Mouse (Mus musculus) midbrain, postnatal 0 days (tissue): ENCODE measurements at regions not wholly inside any gene's neighbourhood (a gene's known extent, or its start where the extent isn't known, plus 50 kb on each side); places are given as distances from the start of the nearest gene placed in this dataset.

ENCODE experiments used
- ATAC-seq: fragments of 200-750 bp; cut with Nextera tagmentation; 2 replicates; pipeline ENCODE4 v1.8.0; 2017; ENCODE audit warnings: moderate number of reproducible peaks, mild to moderate bottlenecking, moderate TSS enrichment, moderate library complexity; ENCODE audit not compliant: low FRiP score
- DNase-seq: peaks from one replicate; pipeline ENCODE4 v3.0.0-alpha.2; 2015; ENCODE audit warnings: low spot score
- H3K27ac ChIP-seq: fragments of 300-500 bp; sonication (generic); 2 replicates; pipeline ENCODE4 v1.5.1; 2014; ENCODE audit warnings: low read depth, mild to moderate bottlenecking, low read length, mixed read lengths
- H3K27me3 ChIP-seq: fragments of 300-500 bp; sonication (generic); 2 replicates; pipeline ENCODE4 v1.6.1; 2014; ENCODE audit warnings: low read length, control low read depth, mixed read lengths; ENCODE audit not compliant: insufficient read depth
- H3K36me3 ChIP-seq: fragments of 300-500 bp; sonication (generic); 2 replicates; pipeline ENCODE4 v1.6.1; 2014; ENCODE audit warnings: low read length, control low read depth, mixed read lengths; ENCODE audit not compliant: insufficient read depth
- H3K4me1 ChIP-seq: fragments of 300-500 bp; sonication (generic); 2 replicates; pipeline ENCODE4 v1.6.1; 2014; ENCODE audit warnings: mild to moderate bottlenecking, control low read depth, antibody characterized with exemption, low read length, mixed read lengths; ENCODE audit not compliant: insufficient read depth
- H3K4me2 ChIP-seq: fragments of 300-500 bp; sonication (generic); 2 replicates; pipeline ENCODE4 v1.6.1; 2014; ENCODE audit warnings: low read depth, mild to moderate bottlenecking, low read length, mixed read lengths; ENCODE audit not compliant: poor library complexity, severe bottlenecking
- H3K4me3 ChIP-seq: fragments of 300-500 bp; sonication (generic); 2 replicates; pipeline ENCODE4 v1.5.1; 2014; ENCODE audit warnings: low read depth, mild to moderate bottlenecking, low read length, moderate library complexity
- H3K9ac ChIP-seq: fragments of 300-500 bp; sonication (generic); replicated peaks from 2 replicates; pipeline ENCODE4 v1.6.1; 2014; ENCODE audit warnings: mild to moderate bottlenecking, low read length, moderate library complexity, mixed read lengths; ENCODE audit not compliant: poor library complexity, severe bottlenecking
- H3K9me3 ChIP-seq: fragments of 300-500 bp; sonication (generic); 2 replicates; pipeline ENCODE4 v1.6.1; 2016; ENCODE audit warnings: low read length, control low read depth
- CTCF ChIP-seq: IDR thresholded peaks from 2 replicates; pipeline ENCODE4 v1.5.1; 2016; ENCODE audit warnings: antibody characterized with exemption, mild to moderate bottlenecking
- WGBS: fragments of 180-500 bp; shearing (Covaris S2); extraction: QIAGEN DNeasy Blood & Tissue Kit; methylation state at CpG from one replicate; pipeline ENCODE4 v1.1.7; 2014; 5-methylcytosine and 5-hydroxymethylcytosine counted together

- ATAC-seq: no peak
- no peak overlapping the region for H3K9ac ChIP-seq
- H3K4me1 ChIP-seq: no peaks in the 10 kb centered on the region
- no peak overlapping the region for H3K4me2 ChIP-seq
- 79% methylated on average over 7 of the region's 7 CpGs for WGBS
- no peak for TF ChIP-seq CTCF
- H3K27me3 ChIP-seq: no peaks in the 10 kb centered on the region
- no peaks in the 10 kb centered on the region for H3K9me3 ChIP-seq
- no peak overlapping the region for H3K4me3 ChIP-seq
- no peak for DNase-seq
- H3K36me3 ChIP-seq: no peaks in the 10 kb centered on the region
- no peak overlapping the region for H3K27ac ChIP-seq
Observed at GRCm38 (mm10) chr16:70178975-70179374, 134.8 kb upstream of the Gbe1 start.

- no peak overlapping the region for H3K27ac ChIP-seq
- H3K4me1 ChIP-seq: no peaks in the 10 kb centered on the region
- 58% methylated on average over 1 of the region's 1 CpGs for WGBS
- H3K9me3 ChIP-seq: no peaks in the 10 kb centered on the region
- ATAC-seq (no peak), DNase-seq (no peak)
- H3K4me2 ChIP-seq: no peak overlapping the region
- no peak overlapping the region for H3K4me3 ChIP-seq
- H3K9ac ChIP-seq: no peak overlapping the region
- TF ChIP-seq CTCF: no peak
- H3K36me3 ChIP-seq: no peaks in the 10 kb centered on the region
- no peaks in the 10 kb centered on the region for H3K27me3 ChIP-seq
Observed at GRCm38 (mm10) chr16:70213861-70214597, 99.7 kb upstream of the Gbe1 start.

- DNase-seq (no peak), ATAC-seq (no peak)
- no peaks in the 10 kb centered on the region for H3K9me3 ChIP-seq
- no peak overlapping the region for H3K27ac ChIP-seq
- H3K4me3 ChIP-seq: no peak overlapping the region
- TF ChIP-seq CTCF: no peak
- no peaks in the 10 kb centered on the region for H3K27me3 ChIP-seq
- no peak overlapping the region for H3K4me2 ChIP-seq
- WGBS: 7% methylated on average over 4 of the region's 4 CpGs
- H3K9ac ChIP-seq: no peak overlapping the region
- no peaks in the 10 kb centered on the region for H3K36me3 ChIP-seq
- H3K4me1 ChIP-seq: no peaks in the 10 kb centered on the region
Observed at GRCm38 (mm10) chr16:70214800-70215199, 98.9 kb upstream of the Gbe1 start.

GRCm38 (mm10) chr16:70227601-70228226 lies 86.0 kb upstream of the Gbe1 start:
- peaks cover 4% of the 10 kb centered on the region; the same call in 1 of the 2 replicates for H3K4me1 ChIP-seq
- ATAC-seq: no peak
- H3K4me2 ChIP-seq: no peak overlapping the region
- H3K27me3 ChIP-seq: no peaks in the 10 kb centered on the region
- H3K27ac ChIP-seq: no peak overlapping the region
- WGBS: 88% methylated on average over 9 of the region's 9 CpGs
- no peak overlapping the region for H3K4me3 ChIP-seq
- H3K9ac ChIP-seq: no peak overlapping the region
- no peaks in the 10 kb centered on the region for H3K9me3 ChIP-seq
- no peak for TF ChIP-seq CTCF
- no peak for DNase-seq
- H3K36me3 ChIP-seq: no peaks in the 10 kb centered on the region

GRCm38 (mm10) chr16:70232706-70233105 lies 81.0 kb upstream of the Gbe1 start:
- no peak for DNase-seq
- no peak overlapping the region for H3K9ac ChIP-seq
- no peak overlapping the region for H3K4me2 ChIP-seq
- no peak overlapping the region for H3K27ac ChIP-seq
- H3K36me3 ChIP-seq: no peaks in the 10 kb centered on the region
- H3K27me3 ChIP-seq: no peaks in the 10 kb centered on the region
- peaks cover 4% of the 10 kb centered on the region; the same call in 1 of the 2 replicates for H3K4me1 ChIP-seq
- ATAC-seq: no peak
- TF ChIP-seq CTCF: peak; percentile 41
- WGBS: 85% methylated on average over 9 of the region's 9 CpGs
- H3K4me3 ChIP-seq: no peak overlapping the region
- no peaks in the 10 kb centered on the region for H3K9me3 ChIP-seq

GRCm38 (mm10) chr16:70235189-70235588 lies 78.6 kb upstream of the Gbe1 start:
- H3K36me3 ChIP-seq: no peaks in the 10 kb centered on the region
- H3K27me3 ChIP-seq: no peaks in the 10 kb centered on the region
- no peak for ATAC-seq
- H3K9ac ChIP-seq: no peak overlapping the region
- H3K9me3 ChIP-seq: no peaks in the 10 kb centered on the region
- no peak overlapping the region for H3K4me3 ChIP-seq
- no peaks in the 10 kb centered on the region for H3K4me1 ChIP-seq
- WGBS: 98% methylated on average over 4 of the region's 4 CpGs
- no peak overlapping the region for H3K4me2 ChIP-seq
- TF ChIP-seq CTCF: no peak
- no peak overlapping the region for H3K27ac ChIP-seq
- DNase-seq: no peak
